Mouse (Mus musculus): ENCODE measurements around the gene Necab2. TPM values are rescaled to one million over a fixed set of nuclear protein-coding genes. Genes with fewer than 3 reads are reported as not detected.

The Necab2 gene
- polyA plus RNA-seq, 1 experiment from 2014 or later = 0.05 TPM

DNA sequence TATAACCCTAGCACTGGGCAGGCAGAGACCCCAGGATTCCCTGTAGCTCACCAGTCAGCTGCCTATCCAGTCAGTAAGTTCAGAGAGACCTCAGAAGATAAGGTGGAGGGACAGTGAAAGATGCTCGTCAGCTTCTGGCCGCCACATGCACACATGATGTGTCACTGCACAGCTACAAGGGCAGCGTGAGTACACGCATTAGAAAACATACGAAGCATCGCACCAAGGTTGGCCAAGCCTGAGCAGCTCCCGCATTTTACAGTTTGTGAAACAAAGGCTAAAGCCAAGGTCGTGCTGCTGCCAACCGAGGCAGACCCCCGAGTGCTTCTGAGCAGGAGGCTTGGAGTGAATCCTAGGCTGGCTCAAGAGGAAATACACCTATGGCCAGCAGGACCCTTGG is 32.9 kb upstream of the Necab2 start:
- no peak for DNase-seq
- Histone ChIP-seq H3K36me3 (peaks cover 20% of the 10 kb centered on the region), H3K9me3 (replicated peaks) (no peaks in the 10 kb centered on the region), H3K4me1 (replicated peaks) (peaks cover 11% of the 10 kb centered on the region), H3K27me3 (no peaks in the 10 kb centered on the region), H3K9ac (no peak overlapping the region), H3K27ac (no peak overlapping the region), H3K4me3 (replicated peaks) (no peak overlapping the region), H3K4me2 (no peak overlapping the region)
- no peak for ATAC-seq (ENCODE audit: low read depth)
- 69% methylated on average over 10 of the region's 10 CpGs for WGBS (ENCODE audit: insufficient replicate concordance)

DNA sequence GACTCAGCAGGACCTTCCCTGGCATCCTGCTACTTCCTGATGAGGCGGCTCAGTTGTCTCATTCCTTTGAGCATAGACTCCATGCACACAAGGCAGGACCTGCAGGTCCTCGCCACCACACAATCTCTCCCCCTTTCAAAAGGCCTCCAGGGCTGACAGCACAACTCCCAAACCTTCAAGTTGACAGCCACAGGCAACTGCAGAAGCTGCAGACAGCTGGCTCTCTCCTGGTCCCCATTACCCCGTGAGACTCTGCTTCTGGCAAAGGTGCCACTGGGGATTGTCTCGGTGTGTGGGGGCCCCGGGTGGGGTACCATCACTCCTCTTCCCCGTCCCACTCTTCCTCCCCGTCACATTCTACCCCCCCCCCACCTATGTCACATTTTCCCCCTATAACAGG is 26.2 kb upstream of the Necab2 start:
- Histone ChIP-seq H3K4me1 (replicated peaks) (peaks cover 42% of the 10 kb centered on the region), H3K27me3 (no peaks in the 10 kb centered on the region), H3K36me3 (no peaks in the 10 kb centered on the region), H3K9ac (no peak overlapping the region), H3K27ac (no peak overlapping the region), H3K9me3 (replicated peaks) (no peaks in the 10 kb centered on the region), H3K4me2 (no peak overlapping the region), H3K4me3 (replicated peaks) (no peak overlapping the region)
- DNase-seq = no peak
- 53% methylated on average over 7 of the region's 7 CpGs for WGBS (ENCODE audit: insufficient replicate concordance)
- no peak for ATAC-seq (ENCODE audit: low read depth)

DNA sequence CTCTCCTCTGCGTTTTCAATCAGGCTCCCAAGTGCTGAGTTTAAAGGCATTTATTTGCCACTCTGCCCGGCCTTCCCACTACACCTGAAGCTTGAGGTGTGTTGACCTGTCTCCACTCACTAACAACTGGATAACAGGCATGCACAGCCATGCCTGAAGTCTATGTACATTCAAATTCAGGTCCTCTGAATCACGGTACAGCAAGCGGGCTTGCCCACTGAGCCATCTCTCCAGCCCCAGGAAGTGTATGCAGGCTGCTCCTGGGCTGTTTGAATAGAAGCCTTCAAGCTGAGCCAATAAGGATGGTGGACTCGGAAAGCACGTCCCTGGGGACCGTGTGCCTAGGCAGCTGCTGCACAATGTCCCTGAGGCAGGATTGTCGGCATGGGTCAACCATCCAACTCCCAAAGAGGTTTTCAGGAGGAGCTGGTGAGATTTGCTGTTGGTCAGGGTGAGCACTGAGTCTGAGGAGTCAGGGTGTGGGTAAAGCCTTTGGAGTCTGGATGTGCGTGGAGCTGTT is 24.9 kb upstream of the Necab2 start:
- Histone ChIP-seq H3K27ac (no peak overlapping the region), H3K9ac (no peak overlapping the region), H3K36me3 (no peaks in the 10 kb centered on the region), H3K27me3 (no peaks in the 10 kb centered on the region), H3K9me3 (replicated peaks) (no peaks in the 10 kb centered on the region), H3K4me3 (replicated peaks) (no peak overlapping the region), H3K4me1 (replicated peaks) (peaks cover 51% of the 10 kb centered on the region), H3K4me2 (no peak overlapping the region)
- ATAC-seq (ENCODE audit: low read depth) (no peak), DNase-seq (no peak)
- 39% methylated on average over 9 of the region's 9 CpGs for WGBS (ENCODE audit: insufficient replicate concordance)

DNA sequence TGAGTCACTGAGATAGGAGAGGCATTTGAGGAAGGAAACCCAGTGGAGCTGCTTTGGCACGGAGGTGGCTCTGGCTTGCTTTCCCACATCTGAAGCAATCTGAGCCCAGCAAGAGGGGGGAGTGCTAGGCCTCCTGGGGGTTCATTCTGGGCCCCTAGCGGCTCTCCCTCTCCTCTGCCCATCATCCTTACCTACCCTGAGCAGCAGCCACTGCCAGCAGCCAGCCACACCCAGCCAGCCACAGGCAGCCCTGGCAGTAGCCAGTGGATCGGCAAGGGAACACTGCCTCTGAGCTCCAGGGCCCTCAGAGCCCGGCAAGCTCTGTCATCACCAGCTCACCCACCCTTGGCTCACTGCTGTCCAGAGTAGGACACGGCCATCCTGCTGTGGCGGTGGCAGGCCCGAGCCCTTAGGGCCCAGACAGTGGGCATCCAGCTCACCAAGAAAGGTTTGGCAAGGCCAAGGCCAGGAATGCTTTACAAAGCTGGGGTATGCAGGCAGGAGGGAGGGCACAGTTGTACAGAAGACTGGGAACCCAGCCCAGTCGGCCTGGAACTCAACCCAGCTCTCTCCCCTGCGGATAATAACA is 24.3 kb upstream of the Necab2 start:
- Histone ChIP-seq H3K4me3 (replicated peaks) (no peak overlapping the region), H3K9ac (no peak overlapping the region), H3K9me3 (replicated peaks) (no peaks in the 10 kb centered on the region), H3K27ac (no peak overlapping the region), H3K4me1 (replicated peaks) (peaks cover 51% of the 10 kb centered on the region), H3K4me2 (peak overlapping the region; percentile 3), H3K27me3 (no peaks in the 10 kb centered on the region), H3K36me3 (no peaks in the 10 kb centered on the region)
- WGBS (ENCODE audit: insufficient replicate concordance) = 49% methylated on average over 9 of the region's 9 CpGs
- DNase-seq (no peak), ATAC-seq (ENCODE audit: low read depth) (no peak)

DNA sequence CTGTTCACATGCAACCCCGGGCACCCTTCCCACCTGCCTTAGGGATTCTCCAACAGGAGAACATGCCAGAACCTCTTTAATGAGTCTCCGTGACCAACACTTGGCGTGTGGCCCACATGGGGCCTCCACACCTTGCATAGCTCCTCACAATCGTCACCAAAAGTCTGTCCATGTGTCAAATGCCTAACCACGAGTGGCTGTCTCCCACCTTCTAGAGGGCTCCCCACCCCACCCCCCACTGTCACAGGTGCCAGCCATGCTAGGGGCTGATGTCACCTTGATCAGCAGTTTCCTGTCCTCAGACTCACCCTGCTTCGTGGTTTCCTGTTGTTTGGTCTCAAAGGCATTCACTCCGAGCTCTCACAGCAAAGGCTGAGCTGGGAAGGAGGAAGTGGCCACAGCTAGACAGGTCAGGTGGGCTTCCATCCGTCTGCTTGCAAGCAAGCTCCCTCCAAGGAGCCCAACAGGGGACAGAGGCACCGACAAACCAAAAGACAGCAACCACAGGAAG is 22.8 kb upstream of the Necab2 start:
- ATAC-seq (ENCODE audit: low read depth) = peak; percentile 21; the same call in 1 of the 2 replicates
- no peak for DNase-seq
- 24% methylated on average over 9 of the region's 9 CpGs for WGBS (ENCODE audit: insufficient replicate concordance)
- Histone ChIP-seq H3K9ac (no peak overlapping the region), H3K36me3 (no peaks in the 10 kb centered on the region), H3K4me3 (replicated peaks) (peak overlapping the region; percentile 8; the same call in 1 of the 2 replicates), H3K27me3 (no peaks in the 10 kb centered on the region), H3K4me1 (replicated peaks) (peaks cover 64% of the 10 kb centered on the region), H3K27ac (peak overlapping the region; percentile 73), H3K9me3 (replicated peaks) (no peaks in the 10 kb centered on the region), H3K4me2 (peak overlapping the region; percentile 32)

DNA sequence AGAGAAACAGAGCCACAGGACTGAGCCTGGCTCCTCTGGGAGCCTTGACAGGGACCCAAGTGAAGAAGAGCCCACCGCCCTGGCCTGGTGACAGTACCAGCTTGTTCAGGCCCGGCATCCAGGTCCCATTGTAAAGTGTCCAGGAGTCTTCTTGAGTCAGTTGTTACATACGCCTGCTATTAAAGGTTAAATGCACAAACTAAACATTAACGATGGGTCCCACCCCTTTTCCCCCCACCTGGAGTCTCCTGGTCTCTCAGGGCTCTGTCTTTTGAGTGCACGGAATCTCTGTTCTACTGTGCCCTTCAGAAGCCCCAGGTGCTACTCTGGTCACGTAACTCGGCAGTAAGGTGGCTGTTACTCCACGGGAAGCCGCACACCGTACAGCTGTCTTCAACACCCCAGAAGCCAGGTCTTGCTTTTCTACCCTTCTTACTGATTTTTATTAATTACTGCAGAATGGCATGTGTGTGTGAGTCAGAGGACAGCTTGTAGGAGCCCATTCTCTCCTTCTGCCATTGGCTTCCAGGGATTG is 22.3 kb upstream of the Necab2 start:
- peak overlapping the region; percentile 8; the same call in 1 of the 2 replicates for H3K4me3 ChIP-seq (replicated peaks)
- H3K9me3 ChIP-seq (replicated peaks) = no peaks in the 10 kb centered on the region
- 56% methylated on average over 10 of the region's 10 CpGs for WGBS (ENCODE audit: insufficient replicate concordance)
- no peaks in the 10 kb centered on the region for H3K36me3 ChIP-seq
- peak overlapping the region; percentile 9; the same call in 1 of the 2 replicates for H3K9ac ChIP-seq
- H3K4me2 ChIP-seq = peak overlapping the region; percentile 32
- peak overlapping the region; percentile 73 for H3K27ac ChIP-seq
- no peaks in the 10 kb centered on the region for H3K27me3 ChIP-seq
- no peak for ATAC-seq (ENCODE audit: low read depth)
- DNase-seq = no peak
- peaks cover 70% of the 10 kb centered on the region for H3K4me1 ChIP-seq (replicated peaks)

DNA sequence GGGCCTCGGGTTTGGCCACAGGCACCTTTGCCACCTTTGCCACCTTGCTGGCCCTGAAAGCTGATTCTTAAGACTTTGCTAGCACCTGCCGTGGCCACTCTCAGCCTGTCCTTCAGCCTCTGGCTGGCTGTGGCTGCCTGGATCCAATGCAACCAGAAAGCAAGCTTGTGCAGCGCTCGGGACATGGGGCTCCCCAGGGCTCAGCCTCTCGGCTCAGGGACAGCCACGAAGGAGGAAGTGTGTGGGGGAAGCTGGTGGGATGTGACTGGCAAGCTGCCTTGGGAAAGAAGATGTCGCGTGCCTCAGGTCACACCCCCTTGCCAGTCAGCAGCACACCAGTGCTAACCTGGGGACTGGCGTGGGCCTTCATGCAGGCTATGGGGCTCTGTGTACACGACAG is 21.8 kb upstream of the Necab2 start:
- WGBS (ENCODE audit: insufficient replicate concordance) = 37% methylated on average over 10 of the region's 10 CpGs
- peak overlapping the region; percentile 32 for H3K4me2 ChIP-seq
- no peak for DNase-seq
- no peaks in the 10 kb centered on the region for H3K27me3 ChIP-seq
- no peak for ATAC-seq (ENCODE audit: low read depth)
- H3K9me3 ChIP-seq (replicated peaks) = no peaks in the 10 kb centered on the region
- H3K27ac ChIP-seq = peak overlapping the region; percentile 73; the same call in 1 of the 2 replicates
- H3K36me3 ChIP-seq = no peaks in the 10 kb centered on the region
- peak overlapping the region; percentile 9; the same call in 1 of the 2 replicates for H3K9ac ChIP-seq
- H3K4me3 ChIP-seq (replicated peaks) = no peak overlapping the region
- H3K4me1 ChIP-seq (replicated peaks) = peaks cover 74% of the 10 kb centered on the region

DNA sequence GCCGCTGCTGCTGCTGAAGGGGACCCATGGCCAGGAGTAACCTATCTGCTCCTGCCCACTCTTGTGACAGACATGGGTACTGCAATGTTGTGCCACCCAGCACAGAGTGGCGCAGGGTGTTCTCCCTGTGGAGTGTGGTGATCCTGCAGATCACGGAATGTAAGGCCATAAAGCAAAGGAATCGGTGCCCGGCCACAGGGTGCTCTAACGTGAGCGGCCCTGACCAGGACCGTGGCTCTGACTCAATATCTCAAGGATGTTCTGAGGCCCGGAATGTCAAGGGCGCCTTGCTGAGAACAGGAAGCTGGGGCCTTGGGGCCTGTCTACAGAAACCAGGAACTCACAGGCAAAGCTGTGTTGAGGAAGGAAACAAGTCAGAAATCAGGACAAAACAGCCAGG is 21.0 kb upstream of the Necab2 start:
- DNase-seq (no peak), ATAC-seq (ENCODE audit: low read depth) (peak; percentile 13; the same call in 1 of the 2 replicates)
- H3K9me3 ChIP-seq (replicated peaks) = no peaks in the 10 kb centered on the region
- H3K4me1 ChIP-seq (replicated peaks) = peaks cover 77% of the 10 kb centered on the region
- no peak overlapping the region for H3K9ac ChIP-seq
- H3K27ac ChIP-seq = peak overlapping the region; percentile 57
- no peak overlapping the region for H3K4me3 ChIP-seq (replicated peaks)
- H3K36me3 ChIP-seq = no peaks in the 10 kb centered on the region
- WGBS (ENCODE audit: insufficient replicate concordance) = 29% methylated on average over 10 of the region's 10 CpGs
- peak overlapping the region; percentile 23; the same call in 1 of the 2 replicates for H3K4me2 ChIP-seq
- no peaks in the 10 kb centered on the region for H3K27me3 ChIP-seq

DNA sequence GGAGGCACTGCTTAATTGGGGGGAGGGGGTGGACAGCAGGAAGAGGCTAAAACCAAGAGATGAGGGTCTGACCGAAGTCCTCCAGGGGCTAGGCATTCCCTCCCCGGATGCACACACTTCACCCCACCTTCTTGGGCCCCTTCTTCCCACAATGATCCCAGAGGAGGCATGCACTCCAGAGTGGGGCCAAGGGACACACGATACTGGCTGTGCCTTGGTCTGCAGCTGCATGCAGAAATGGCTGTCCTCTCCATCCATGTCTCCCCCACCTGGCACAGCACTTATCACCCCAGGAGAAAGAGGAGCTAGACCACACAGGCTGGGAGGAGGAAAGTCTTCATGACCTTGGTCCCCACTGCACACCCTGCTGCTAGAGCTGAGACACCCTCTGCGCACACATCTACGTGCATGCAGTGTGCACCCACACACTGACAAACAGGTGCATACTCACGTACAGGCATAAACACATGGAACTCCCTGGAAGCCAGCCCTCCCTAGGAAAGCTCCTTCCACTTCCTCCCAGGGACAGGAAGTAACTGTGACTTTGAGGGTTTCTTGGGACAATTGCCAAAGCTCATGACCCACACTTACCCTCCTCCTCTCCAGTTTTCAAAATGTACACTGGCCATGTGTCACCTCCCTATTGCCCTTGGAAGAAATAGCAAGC is 20.3 kb upstream of the Necab2 start:
- Histone ChIP-seq H3K36me3 (no peaks in the 10 kb centered on the region), H3K9ac (no peak overlapping the region), H3K4me2 (0 out of 2 replicates have a peak overlapping the region, but pooled peaks have one; percentile 23), H3K4me3 (replicated peaks) (no peak overlapping the region), H3K4me1 (replicated peaks) (peaks cover 78% of the 10 kb centered on the region), H3K9me3 (replicated peaks) (no peaks in the 10 kb centered on the region), H3K27ac (peak overlapping the region; percentile 57), H3K27me3 (no peaks in the 10 kb centered on the region)
- WGBS (ENCODE audit: insufficient replicate concordance) = 49% methylated on average over 6 of the region's 6 CpGs
- ATAC-seq (ENCODE audit: low read depth) (no peak), DNase-seq (no peak)

DNA sequence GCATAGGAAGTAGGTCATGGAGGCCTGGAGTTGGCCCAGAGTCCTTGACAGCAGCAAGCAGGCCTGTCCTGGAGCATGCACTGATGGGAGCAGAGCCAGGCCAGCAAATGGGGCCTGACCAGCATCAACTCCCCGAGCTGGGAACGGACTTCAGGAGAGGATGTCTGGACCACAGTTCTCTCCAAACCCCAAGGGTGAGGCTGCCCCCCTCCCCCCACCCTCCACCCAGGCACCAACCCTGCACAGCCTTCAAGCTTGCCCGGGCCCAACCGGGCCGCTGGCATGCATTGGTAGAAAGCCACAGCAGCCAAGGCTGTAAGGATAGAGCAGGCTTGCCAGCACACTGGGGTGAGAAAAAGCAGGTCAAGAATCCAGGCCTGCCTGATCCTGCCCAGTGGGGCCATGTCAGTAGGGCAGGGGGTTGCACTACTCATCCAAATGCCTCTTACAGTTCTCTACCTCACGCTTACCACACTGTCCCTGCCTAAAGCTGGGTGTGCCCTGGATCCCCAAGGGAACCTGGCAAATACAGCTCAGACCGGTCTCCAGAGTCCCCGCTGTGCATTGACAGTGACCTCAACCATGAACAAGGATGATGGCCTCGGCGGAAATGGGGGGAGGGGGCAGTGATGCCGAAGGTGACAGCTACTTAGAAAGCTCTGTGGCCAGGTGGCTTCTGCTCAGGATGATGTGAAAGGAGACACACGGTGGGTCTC is 18.7 kb upstream of the Necab2 start:
- no peak overlapping the region for H3K27ac ChIP-seq
- WGBS (ENCODE audit: insufficient replicate concordance) = 60% methylated on average over 12 of the region's 12 CpGs
- H3K9ac ChIP-seq = no peak overlapping the region
- DNase-seq = no peak
- no peaks in the 10 kb centered on the region for H3K9me3 ChIP-seq (replicated peaks)
- H3K4me2 ChIP-seq = no peak overlapping the region
- H3K36me3 ChIP-seq = no peaks in the 10 kb centered on the region
- no peak overlapping the region for H3K4me3 ChIP-seq (replicated peaks)
- H3K27me3 ChIP-seq = no peaks in the 10 kb centered on the region
- H3K4me1 ChIP-seq (replicated peaks) = peaks cover 74% of the 10 kb centered on the region
- no peak for ATAC-seq (ENCODE audit: low read depth)

DNA sequence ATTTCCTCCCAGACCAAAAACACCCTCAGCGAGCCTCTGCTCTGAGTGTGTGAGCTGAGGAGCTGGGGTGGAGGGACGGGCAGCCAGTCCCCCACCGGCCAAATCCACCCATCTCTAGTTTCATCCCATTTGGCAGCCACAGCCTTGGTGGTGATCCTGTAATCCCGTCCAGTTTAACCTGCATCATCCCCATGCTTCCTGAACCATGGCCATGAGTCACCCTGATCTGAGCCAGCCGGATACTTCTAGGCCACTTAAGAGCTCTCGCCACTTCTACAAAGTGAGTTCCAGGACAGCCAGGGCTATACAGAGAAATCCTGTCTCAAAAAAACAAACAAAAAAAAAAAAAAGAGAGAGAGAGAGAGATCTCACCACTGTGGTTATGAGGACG is 18.2 kb upstream of the Necab2 start:
- Histone ChIP-seq H3K9ac (no peak overlapping the region), H3K4me2 (no peak overlapping the region), H3K4me1 (replicated peaks) (peaks cover 74% of the 10 kb centered on the region), H3K27me3 (no peaks in the 10 kb centered on the region), H3K4me3 (replicated peaks) (no peak overlapping the region), H3K36me3 (no peaks in the 10 kb centered on the region), H3K9me3 (replicated peaks) (no peaks in the 10 kb centered on the region), H3K27ac (no peak overlapping the region)
- ATAC-seq (ENCODE audit: low read depth) (no peak), DNase-seq (no peak)
- WGBS (ENCODE audit: insufficient replicate concordance) = 53% methylated on average over 7 of the region's 7 CpGs

All from liver, embryonic 13.5 days (tissue).